Mouse (Mus musculus): ENCODE results near the gene Plin4. TPM values are rescaled to one million over a fixed set of nuclear protein-coding genes. Genes with fewer than 3 reads are reported as not detected.
"Not testable (repeated sequence)": the region's sequence is repeated elsewhere in the genome, so short reads cannot be mapped to it uniquely, and the experiment has no call there.

The Plin4 gene
- total RNA-seq, 1 experiment from 2014 or later: not detected

DNA sequence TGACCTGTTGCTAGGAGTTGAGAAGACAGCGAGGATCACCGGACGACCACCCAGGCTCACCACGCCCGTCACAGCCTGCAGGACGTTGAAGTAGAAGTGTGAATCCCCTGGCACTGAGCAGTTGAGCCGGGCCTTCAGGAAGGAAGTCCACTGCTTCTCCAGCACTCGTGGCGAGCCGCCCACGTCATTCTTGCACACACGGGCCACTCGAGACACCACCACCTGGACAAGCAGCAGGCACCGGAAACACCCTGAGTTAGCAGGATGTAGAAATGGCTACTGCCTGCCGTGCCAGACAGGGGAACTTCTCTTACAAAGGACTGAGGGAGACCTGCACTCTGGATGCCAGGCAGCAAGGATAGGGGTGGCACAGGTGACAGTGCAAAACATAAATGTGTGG is 18.6 kb upstream of the Plin4 start:
- no peak for ATAC-seq (replicated peaks; ENCODE audit: low read depth, poor library complexity, severe bottlenecking)

DNA sequence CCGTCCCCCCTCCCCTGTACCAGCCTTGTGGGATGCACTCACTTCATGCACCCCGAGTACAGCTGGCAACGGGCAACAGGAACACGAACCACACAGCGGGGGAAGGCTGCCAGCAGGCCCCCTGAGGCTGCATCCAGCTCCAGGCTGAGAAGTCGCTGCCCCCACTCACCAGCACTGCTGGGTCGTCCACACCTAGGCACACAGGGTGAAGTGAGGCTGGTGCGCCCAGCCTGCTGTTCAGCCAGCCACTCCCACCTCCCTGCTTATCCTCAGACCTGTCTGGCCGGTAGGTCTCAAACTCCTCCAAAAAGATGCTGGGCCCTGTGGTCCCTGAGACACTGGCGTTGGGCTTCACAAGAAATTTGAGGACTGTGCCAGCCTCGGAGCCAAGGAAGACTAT is 16.6 kb upstream of the Plin4 start:
- ATAC-seq (replicated peaks; ENCODE audit: low read depth, poor library complexity, severe bottlenecking): no peak

DNA sequence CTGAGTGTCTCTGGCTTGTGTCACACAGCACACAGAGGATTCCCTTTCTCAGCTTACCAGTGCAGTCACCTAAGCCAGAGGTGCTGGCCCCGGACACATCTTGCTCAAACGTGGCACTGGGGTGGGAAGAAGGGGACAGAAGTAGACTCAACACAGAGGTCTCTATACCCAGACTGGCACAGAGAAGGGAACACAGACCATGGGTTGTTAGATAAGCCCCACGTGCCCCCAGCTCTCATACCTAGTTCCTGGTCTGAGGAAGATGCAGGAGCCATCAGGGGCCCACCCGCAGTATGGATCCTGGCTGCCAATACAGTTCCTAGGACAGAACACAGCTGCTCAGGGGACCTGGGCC is 15.7 kb upstream of the Plin4 start:
- no peak for ATAC-seq (replicated peaks; ENCODE audit: low read depth, poor library complexity, severe bottlenecking)

DNA sequence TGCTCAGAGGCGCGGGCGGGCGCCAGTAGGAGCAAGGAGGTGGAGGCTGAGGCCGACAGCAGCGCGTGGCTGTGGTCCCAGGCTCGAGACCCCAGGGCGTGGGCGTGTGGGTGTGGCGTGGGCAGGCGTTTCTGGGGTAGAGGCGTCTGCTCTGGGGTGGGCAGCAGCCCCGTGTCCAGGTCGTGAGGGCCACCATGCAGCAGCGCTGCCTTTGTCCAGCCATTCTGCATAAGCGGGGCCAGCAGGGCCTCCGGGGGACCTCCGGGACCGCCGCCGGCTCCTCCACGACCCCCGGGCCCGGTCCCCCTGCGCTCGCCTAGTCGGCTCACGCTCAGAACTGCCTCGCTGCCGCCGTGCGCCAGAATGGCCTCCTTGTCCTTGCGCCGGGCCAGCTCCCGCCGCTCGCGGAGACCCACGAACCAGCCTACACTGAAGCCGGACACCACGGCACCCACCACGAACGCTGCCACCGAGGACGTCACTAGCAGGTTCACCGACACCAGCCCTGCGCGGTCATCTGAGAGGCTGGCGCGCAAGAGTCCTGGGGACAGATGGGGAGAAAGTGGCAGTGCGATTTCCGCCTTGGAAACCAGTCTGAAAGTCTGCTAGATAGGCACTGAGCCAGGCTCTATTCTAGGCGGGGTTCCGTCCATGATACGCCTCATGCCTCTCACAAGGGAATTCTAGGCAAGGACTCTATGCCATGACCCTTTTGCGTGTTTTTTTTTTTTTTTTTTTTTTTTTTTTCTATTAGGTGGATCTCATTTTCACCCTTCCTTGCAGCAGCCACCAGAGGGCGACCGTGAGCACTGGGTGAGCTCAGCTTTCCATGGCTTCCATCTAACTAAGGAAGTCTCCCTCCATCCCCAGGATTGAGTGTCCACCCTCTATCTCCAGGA is 15.0 kb upstream of the Plin4 start:
- ATAC-seq (replicated peaks; ENCODE audit: low read depth, poor library complexity, severe bottlenecking): peak; percentile 43

DNA sequence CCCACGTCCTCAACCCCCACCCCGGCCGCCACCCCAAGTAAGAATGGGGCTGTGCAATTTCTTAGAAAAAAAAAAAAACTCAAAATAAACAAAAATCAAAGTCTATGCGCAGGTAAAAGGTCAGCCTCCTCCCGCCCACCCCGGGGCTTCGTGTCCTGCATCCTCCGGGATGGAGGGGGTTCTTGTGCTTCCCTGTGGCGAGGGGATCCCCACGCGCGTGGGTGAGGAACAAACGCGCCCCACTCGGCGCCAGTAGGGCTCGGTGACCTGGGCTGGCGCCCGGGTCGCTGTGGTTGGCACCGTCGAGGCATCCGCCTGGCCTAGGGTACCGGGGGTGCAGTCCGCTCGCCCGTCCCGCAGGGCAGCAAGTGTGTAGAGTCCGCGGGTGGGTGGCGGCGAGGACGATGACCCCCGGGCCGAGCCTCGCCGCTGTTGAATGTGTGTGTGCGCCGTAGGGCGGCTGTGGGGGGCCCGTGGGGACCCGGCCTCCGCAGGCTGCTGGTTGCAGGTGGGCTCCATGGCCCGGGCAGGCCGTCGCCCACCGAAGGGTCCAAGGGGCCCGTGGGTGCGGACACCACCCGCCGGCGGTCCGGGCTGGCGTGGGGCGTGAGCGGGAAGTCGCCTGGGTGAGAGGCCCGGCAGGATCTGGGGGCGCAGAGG is 14.2 kb upstream of the Plin4 start:
- ATAC-seq (replicated peaks; ENCODE audit: low read depth, poor library complexity, severe bottlenecking): no peak

DNA sequence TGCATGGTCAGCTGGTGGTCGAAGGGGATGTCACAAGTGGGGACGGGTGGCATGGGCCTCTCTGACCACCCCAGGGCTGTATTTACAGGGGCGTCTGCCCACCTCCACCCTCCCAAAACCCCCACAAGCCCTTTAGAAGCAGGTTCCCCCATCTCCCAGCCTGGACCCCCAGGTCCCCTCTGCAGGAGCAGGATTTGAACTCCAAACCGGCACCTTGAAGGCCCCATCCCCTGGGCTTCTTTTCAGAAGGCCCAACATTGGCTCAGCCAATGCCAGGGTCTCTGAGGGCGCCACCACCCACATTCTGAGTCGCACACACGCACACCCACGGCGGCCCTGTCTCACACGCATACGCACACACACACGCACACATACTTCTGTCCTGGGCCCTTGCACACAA is 13.6 kb upstream of the Plin4 start:
- no peak for ATAC-seq (replicated peaks; ENCODE audit: low read depth, poor library complexity, severe bottlenecking)

DNA sequence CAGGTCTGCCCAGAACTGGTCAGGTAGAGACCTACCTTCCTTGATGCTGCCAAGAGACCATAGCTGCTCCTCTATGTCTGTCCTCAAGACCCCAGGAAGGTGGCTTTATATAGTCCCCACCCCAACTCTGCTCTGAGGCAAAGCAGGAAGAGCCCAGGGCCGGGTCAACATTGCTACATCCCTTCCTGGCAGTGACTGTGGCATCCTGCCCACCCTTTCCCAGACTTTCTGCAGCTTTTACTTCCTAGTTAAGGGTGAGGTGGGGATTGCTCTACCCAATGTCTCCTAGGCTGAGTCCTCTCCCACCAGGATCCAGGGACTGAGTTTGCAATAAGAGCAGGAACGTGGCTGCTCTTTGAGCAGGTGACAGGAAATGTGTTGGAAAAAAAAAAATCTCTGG is 12.2 kb upstream of the Plin4 start, which contains the start of gene Lrg1:
Gene Lrg1, minus strand, starts transcription at position 176 of the 400 bp plus-strand sequence.
- ATAC-seq (replicated peaks; ENCODE audit: low read depth, poor library complexity, severe bottlenecking): no peak

DNA sequence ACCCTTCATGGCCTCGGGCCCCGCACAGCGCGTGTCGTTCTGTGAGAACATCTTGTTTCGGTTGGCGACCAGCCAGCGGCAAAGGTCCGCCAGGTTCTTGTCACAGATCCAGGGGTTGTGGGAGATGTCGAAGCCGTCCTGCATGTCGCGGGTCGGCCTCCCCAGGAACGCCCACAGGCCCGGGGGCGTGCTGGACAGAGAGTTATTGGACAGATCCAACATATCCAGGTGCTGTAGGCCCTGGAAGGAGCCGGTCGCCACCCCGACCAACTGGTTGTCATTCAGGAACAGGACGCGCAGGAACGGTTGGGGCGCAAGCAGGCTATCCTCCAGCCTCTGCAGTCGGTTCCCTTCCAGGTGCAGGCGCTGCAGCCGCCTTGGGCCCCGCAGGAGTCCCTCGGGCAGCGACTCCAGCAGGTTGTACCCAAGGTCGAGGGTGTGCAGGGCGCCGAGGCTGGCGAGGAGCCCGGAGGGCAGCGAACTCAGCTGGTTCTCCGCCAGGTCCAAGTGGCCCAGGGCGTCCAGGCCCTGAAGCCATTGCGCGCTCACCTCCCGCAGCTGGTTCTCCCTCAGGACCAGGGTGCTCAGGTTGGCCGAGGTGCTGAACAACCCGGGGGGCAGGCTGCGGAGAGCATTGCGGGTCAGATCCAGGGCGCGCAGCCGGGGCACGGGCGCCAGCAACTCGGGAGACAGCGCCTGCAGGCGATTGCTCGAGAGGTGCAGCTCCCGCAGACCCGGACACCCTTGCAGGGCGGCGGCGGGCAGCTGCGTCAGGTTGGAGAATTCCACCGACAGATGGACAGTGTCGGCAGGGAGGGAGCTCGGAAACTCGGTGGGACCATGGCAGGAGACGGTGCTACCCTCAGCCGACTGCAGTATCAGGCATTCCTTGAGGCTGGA is 10.6 kb upstream of the Plin4 start:
- ATAC-seq (replicated peaks; ENCODE audit: low read depth, poor library complexity, severe bottlenecking): no peak

DNA sequence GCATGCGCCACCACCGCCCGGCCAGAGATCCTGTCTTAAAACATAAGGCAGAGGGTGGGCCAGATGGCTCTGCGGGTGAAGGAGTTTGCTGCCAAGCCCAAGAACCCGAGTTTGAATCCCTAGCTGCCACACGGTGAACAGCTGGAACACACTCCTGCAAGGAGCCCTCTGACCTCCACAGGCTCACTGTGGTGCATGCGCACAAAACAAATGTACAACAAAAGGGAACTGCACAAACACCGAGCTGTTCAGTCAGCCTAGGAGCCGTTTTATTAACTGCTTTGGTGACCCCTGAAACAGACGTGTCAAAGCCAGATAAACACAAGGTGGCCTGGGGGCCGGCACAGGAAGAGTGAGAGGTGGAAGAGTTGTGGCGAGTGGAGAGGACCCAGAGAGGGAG is 9.8 kb upstream of the Plin4 start:
- ATAC-seq (replicated peaks; ENCODE audit: low read depth, poor library complexity, severe bottlenecking): peak; percentile 23; the same call in 1 of the 2 replicates

DNA sequence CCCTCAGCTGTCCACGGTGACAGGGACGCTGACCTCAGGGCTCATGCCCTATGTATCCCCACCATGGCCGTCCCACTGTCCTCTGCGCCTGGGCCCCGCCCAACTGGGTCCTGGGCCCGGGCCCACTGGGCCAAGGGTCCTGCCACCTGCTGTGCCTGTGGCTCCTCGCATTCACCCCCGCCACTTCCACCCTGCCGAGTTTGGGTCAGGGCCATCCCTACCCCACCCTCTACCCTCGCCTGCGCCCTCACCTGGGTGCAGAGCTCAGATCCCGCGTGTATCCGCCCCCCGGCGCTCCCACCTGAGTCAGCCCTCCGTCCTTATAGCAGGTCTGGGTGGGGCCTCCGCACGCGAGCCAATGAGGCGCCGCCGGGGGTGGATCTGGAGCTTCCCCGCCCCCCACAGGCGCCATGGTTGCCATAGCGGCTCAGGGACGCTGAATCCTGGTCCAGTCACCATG is 7.7 kb upstream of the Plin4 start, which contains the start of gene Plin5:
Gene Plin5, minus strand, starts transcription at position 346 of the 460 bp plus-strand sequence.
- ATAC-seq (replicated peaks; ENCODE audit: low read depth, poor library complexity, severe bottlenecking): peak; percentile 60

DNA sequence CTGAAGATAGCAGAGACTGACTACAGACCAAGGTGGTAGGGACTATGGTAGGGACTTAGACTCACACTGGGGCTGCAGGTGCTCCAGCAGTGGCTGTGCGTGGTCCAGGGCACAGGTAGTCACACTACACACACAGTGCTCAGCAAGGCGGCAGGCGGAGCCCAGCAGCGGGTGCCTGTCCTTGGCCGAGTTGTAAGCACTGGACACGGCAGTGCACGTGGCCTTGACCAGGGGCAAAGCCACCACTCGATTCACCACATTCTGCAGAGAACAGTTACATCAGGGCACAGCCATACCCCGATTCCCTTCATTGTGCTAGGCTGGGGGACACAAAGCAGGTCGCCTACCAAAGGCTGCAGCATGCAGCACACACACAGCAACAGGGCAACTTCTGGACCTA is 6.6 kb upstream of the Plin4 start:
- no peak for ATAC-seq (replicated peaks; ENCODE audit: low read depth, poor library complexity, severe bottlenecking)

DNA sequence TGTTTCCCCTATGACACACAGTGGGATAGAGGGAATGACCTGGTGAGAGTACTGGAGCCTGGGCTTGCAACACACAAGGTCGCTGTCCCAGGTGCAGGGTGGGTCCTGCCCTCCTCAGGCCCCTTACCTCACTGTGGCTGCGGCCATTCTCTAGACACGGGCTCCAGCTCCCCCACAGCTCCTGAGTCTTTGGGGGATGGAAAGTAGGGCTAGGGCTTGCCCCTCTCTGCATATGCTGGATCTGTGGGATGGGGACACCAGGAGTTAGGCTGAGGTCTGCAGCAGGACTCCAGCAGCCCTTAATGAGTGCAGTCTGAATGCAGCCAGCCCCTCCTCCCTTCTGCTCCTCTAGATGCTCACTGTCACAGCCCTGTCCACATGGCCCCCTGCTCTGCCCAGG is 3.1 kb upstream of the Plin4 start:
- ATAC-seq (replicated peaks; ENCODE audit: low read depth, poor library complexity, severe bottlenecking): no peak

DNA sequence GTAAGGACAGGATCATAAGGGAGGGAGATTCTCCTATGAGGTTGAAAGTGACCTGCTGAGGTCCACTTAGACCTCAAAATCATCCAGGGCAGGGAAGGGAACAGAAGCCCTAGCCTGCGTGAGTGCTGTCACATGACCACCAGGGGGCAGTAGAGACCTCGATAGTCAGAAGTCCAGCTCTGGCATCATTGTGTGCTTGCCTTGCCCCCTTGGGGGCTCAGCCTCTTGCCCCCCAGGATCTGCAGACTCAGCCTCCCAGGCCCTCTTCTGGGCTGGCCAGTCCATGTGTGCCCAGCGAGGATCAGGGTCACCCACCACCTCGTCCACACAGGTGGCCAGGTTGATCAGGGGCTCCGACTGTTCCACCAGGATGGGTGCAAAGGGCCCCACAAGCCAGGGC is 2.3 kb upstream of the Plin4 start:
- ATAC-seq (replicated peaks; ENCODE audit: low read depth, poor library complexity, severe bottlenecking): peak; percentile 81

DNA sequence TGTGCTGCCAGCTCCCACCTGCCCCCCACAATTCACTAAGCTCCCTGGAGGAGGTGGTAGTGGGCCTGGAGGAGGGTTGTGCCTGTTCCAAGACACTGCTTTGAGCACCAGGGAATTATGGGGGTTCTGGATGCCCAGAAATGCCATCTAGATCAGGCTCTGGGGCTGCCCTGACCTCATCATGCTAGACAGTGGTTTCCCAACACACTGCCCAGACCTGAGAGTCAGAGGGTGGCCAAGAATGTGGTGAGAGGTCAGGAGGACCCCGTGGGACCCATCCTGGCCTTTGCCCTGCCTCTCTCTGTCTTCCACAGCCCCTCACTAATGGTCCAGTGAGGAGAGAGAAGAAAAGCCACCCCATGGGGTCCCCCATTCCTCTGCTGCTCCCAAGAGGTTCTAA is 1.4 kb upstream of the Plin4 start:
- ATAC-seq (replicated peaks; ENCODE audit: low read depth, poor library complexity, severe bottlenecking): no peak

DNA sequence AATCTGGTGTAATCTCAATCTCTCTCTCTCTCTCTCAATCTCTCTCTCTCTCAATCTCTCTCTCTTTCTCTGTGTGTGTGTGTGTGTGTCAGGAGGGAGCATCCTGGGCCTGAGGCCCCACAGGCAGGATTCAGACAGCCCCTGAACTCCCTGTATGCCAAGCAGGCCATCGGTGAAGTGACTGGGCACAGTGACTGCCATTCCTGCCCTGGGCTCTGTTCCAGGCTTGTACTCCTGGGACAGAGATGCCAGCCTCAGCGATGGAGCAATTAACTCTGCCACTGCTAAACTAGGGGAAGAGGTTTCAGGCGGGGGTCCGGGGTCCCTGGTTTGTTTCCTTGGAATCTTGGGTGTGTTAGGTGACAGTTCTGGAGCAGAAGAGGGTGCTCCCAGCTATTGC is 968 bp upstream of the Plin4 start:
- no peak for ATAC-seq (replicated peaks; ENCODE audit: low read depth, poor library complexity, severe bottlenecking)

DNA sequence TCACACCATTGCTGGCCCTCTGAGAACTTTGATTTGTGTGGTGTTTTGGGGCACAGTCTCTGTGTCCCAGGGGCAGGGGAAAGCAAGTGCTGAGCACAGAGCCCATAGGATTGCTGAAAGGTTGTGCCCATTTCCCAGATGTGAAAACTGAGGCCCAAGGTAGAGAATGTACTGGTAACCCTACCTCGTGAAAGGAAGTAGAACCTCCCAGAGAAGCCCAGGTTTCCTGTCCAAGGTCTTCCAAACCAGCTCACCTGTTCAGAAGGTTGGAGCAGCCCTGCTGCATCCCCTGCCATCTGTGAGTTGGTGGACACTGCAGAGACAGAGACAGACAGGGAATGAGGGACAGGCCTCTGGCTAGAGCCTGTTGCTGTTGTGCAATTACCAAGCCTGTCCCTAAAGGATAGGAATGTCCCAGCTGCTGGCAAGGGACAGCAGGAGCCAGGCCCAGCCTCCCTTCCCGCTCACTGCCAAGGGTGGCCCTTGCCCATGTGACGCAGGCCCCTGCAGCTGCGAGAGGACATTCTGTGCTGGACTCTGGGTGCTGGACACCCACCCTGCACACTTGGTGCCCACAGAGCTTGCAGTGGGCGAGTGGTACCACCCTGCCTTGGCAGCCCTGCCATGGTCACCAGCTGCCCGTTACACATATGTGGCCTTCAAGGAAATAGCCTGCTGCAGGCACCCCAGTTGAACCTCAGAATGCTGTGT is 1.1 kb downstream of the Plin4 start:
- ATAC-seq (replicated peaks; ENCODE audit: low read depth, poor library complexity, severe bottlenecking): no peak

DNA sequence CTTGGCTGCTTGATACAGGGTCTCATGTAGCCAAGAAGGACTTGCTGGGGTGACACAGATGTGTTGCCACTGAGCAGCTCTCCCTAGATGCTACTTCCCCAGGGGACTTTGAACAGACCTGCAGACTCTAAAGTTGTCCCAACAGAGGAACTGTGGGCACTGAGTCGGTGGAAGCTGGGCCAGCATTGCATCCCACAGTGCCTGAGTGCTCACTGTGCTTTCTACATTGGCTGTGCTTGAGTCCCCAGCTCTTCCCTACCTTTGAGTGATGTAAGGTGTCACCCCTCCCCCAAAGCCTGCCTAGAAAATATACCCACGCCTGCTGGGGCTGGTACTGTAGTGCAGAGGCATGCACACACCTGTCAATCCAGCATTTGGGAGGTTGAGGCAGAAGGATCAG is 1.9 kb downstream of the Plin4 start:
- no peak for ATAC-seq (replicated peaks; ENCODE audit: low read depth, poor library complexity, severe bottlenecking)

DNA sequence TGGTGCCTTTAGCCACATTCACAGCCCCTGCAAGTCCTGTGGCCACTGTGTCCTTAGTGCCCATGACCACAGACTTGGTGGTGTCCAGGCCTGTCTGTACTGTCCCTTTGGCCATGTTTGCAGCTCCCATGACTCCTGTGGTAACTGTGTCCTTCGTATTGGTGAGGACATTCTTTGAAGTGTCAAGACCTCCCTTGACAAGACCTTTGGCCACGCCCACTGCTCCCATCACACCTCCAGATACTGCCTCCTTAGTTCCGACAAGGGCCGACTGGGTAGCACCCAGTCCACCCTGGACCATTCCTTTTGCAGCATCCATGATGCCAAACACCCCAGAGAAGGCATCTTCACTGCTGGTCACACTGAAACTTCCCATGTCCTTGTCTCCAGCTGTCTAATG is 2.6 kb downstream of the Plin4 start:
- ATAC-seq (replicated peaks; ENCODE audit: low read depth, poor library complexity, severe bottlenecking): no peak

DNA sequence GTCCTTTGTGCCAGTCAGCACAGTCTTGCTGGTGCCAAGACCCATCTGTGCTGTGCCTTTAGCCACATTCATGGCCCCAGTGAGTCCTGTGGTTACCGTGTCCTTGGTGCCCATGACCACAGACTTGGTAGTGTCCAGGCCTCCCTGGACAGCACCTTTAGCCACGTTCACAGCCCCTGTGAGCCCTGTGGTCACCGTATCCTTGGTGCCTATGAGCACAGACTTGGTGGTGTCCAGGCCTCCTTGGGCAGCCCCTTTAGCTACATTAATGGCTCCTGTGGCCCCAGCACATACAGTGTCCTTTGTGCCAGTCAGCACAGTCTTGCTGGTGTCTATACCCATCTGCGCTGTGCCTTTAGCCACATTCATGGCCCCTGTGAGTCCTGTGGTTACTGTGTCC is 3.2 kb downstream of the Plin4 start:
- ATAC-seq (replicated peaks; ENCODE audit: low read depth, poor library complexity, severe bottlenecking): not testable (repeated sequence)

DNA sequence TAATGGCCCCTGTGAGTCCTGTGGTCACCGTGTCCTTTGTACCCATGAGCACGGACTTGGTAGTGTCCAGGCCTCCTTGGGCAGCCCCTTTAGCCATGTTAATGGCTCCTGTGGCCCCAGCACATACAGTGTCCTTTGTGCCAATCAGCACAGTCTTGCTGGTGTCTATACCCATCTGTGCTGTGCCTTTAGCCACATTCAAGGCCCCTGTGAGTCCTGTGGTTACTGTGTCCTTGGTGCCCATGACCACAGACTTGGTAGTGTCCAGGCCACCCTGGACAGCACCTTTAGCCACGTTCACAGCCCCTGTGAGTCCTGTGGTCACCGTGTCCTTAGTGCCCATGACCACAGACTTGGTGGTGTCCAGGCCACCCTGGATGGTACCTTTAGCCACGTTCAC is 4.8 kb downstream of the Plin4 start:
- not testable (repeated sequence) for ATAC-seq (replicated peaks; ENCODE audit: low read depth, poor library complexity, severe bottlenecking)

Data from common myeloid progenitor, adult 5-6 weeks (primary cell).